Mouse (Mus musculus): Measurements from ENCODE around the gene Usp35. TPM values are rescaled to one million over a fixed set of nuclear protein-coding genes. Genes with fewer than 3 reads are reported as not detected.

Usp35 gene
- polyA plus RNA-seq, 1 experiment from 2014 or later = 2.4 TPM

DNA sequence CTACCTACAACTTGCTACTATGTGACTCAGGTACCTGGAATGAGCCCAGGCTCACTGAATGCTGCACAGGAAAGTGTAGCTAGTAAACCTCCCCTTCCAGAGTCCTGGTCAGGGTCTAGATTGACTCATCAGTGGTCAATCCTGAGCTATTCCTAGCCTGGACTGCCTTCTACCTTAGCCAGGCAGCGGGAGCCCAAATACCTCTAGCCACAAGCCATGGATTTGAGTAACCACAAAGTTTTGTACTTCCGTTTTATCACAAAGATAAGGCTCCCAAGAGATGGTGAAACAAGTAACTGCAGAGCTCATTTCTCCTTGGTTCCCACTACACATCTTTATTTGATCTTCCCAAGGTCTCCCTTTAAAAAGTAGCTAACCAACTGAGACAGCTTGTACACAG, 30.9 kb downstream of the Usp35 start:
- Histone ChIP-seq H3K79me2 (ENCODE audit: inconsistent target) (peaks cover 11% of the 10 kb centered on the region; the same call in 1 of the 2 replicates), H3K4me3 (ENCODE audit: inconsistent target) (no peak overlapping the region), H3K27ac (no peak overlapping the region), H3K36me3 (ENCODE audit: inconsistent target) (peaks cover 75% of the 10 kb centered on the region)
- 66% methylated on average over 2 of the region's 2 CpGs for WGBS (ENCODE audit: missing documents)

DNA sequence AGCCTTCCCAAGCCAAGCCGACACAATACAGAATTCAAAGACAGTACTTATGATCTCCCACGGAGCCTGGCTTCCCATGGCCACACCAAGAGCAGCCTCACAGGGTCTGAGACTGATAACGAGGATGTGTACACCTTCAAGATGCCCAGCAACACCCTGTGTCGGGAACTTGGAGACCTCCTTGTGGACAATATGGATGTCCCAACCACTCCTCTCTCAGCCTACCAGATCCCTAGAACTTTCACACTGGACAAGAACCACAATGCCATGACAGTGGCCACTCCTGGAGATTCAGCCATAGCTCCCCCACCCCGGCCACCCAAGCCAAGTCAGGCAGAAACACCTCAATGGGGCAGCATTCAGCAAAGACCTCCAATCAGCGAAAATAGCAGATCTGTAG, 32.9 kb downstream of the Usp35 start:
- Histone ChIP-seq H3K4me3 (ENCODE audit: inconsistent target) (no peak overlapping the region), H3K36me3 (ENCODE audit: inconsistent target) (peaks cover 55% of the 10 kb centered on the region), H3K27ac (no peak overlapping the region), H3K79me2 (ENCODE audit: inconsistent target) (peaks cover 16% of the 10 kb centered on the region; the same call in 1 of the 2 replicates)
- WGBS (ENCODE audit: missing documents) = 95% methylated on average over 6 of the region's 6 CpGs

DNA sequence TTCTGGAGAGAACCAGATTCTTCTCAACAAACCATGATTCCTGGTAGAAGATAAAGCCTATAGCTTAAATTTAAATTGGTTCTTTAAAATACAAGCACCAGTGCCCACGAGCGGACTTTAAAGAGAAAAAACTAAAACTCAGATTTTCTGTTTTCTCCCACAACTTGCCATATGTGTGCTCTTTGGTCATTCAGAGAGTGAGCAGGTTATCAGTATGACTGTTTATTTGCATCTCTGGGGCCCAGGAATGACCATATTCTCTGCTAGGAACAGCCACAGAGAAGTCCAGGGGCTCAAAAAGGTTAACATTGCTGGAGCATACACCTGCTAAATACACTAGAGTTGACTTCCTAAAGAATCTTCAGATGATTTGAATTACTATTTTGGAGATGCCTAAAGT, 33.5 kb downstream of the Usp35 start:
- H3K27ac ChIP-seq = no peak overlapping the region
- WGBS (ENCODE audit: missing documents) = 100% methylated on average over 2 of the region's 2 CpGs
- peaks cover 49% of the 10 kb centered on the region for H3K36me3 ChIP-seq (ENCODE audit: inconsistent target)
- no peak overlapping the region for H3K4me3 ChIP-seq (ENCODE audit: inconsistent target)
- H3K79me2 ChIP-seq (ENCODE audit: inconsistent target) = peaks cover 22% of the 10 kb centered on the region; the same call in 1 of the 2 replicates

DNA sequence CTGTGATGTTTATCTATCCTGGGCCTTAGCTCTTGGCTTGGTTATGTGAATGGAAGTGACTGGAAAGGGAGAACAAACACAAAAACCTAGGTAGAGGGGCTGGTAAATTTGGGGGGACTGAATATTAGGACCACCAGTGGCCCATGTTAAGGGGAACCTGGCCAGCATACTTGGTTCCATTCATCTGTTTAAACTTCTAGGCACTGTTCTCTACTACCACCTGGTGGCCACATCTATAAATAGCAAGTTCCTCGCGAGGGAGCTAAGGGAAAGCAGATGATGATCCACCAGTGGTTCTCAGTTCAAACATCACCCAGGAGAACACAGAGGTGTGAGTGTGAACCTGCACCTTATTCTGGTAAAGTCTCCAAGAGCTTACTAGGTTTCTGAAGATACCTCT, 34.4 kb downstream of the Usp35 start:
- no peak overlapping the region for H3K27ac ChIP-seq
- H3K79me2 ChIP-seq (ENCODE audit: inconsistent target) = peaks cover 31% of the 10 kb centered on the region; the same call in 1 of the 2 replicates
- H3K36me3 ChIP-seq (ENCODE audit: inconsistent target) = peaks cover 41% of the 10 kb centered on the region
- WGBS (ENCODE audit: missing documents) = 13% methylated on average over 2 of the region's 2 CpGs
- no peak overlapping the region for H3K4me3 ChIP-seq (ENCODE audit: inconsistent target)

DNA sequence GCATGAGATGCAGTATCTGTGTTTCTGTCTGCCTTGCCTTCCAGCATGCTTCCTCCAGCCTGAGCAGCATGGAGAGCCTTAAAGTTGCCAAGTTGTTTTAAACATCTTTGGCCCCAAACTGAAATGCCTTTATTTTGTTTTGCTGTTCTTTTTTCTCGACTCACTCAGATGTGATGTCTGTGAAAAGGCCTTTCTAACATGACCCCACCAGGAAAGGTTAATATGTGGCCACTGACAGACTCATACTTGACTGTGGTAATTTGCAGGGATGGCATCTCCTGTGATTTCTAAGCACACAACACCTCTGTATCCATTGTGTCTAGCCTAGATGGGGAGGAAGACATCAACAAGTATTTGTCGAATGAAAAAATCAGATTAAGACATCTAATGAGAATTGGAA, 34.8 kb downstream of the Usp35 start:
- 73% methylated on average over 2 of the region's 2 CpGs for WGBS (ENCODE audit: missing documents)
- H3K4me3 ChIP-seq (ENCODE audit: inconsistent target) = no peak overlapping the region
- peaks cover 36% of the 10 kb centered on the region for H3K36me3 ChIP-seq (ENCODE audit: inconsistent target)
- peaks cover 35% of the 10 kb centered on the region; the same call in 1 of the 2 replicates for H3K79me2 ChIP-seq (ENCODE audit: inconsistent target)
- no peak overlapping the region for H3K27ac ChIP-seq

DNA sequence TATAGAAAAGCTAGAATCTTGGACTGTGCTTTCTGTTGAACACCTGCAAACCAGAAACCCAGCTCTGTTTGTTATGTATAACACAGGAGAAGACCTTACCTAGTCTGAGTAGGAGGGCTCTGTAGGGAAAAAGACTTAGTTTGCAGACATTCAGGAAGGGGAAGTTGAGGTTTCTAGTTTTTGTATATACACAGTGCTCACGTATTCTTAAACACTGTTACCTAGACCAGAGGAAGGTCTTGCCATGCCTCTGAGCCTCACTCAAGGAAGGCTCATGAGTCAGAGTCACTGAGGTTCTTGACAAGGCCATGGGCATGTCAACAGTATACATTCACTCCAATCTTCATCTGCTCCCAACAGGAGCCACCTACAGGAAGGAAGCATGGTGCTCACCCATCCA, 60.8 kb downstream of the Usp35 start:
- 67% methylated on average over 1 of the region's 1 CpGs for WGBS (ENCODE audit: missing documents)
- Histone ChIP-seq H3K27ac (no peak overlapping the region), H3K4me3 (ENCODE audit: inconsistent target) (no peak overlapping the region), H3K79me2 (ENCODE audit: inconsistent target) (peaks cover 38% of the 10 kb centered on the region; the same call in 1 of the 2 replicates), H3K36me3 (ENCODE audit: inconsistent target) (peaks cover 13% of the 10 kb centered on the region; the same call in 1 of the 2 replicates)

DNA sequence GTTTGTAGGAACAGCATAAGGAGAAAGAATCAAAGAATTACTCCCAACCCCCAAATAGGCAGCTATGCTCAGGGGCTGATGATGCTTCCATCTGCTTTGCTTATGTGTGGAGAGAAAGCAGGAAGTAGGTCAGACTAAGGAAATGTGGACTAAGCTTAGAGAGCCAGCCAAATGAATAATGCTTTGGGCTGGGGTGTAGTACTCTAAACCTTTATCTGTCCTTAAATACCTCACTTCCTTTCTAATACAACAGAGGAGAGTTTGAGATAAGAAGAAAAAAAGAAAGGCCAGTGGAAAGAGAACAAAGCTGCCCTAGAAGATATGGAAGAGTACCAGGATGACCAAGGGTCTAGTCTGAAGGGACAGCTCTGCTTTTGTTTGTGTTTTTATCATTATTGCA, 61.5 kb downstream of the Usp35 start:
- Histone ChIP-seq H3K79me2 (ENCODE audit: inconsistent target) (peaks cover 45% of the 10 kb centered on the region; the same call in 1 of the 2 replicates), H3K4me3 (ENCODE audit: inconsistent target) (no peak overlapping the region), H3K27ac (no peak overlapping the region), H3K36me3 (ENCODE audit: inconsistent target) (peaks cover 13% of the 10 kb centered on the region; the same call in 1 of the 2 replicates)

DNA sequence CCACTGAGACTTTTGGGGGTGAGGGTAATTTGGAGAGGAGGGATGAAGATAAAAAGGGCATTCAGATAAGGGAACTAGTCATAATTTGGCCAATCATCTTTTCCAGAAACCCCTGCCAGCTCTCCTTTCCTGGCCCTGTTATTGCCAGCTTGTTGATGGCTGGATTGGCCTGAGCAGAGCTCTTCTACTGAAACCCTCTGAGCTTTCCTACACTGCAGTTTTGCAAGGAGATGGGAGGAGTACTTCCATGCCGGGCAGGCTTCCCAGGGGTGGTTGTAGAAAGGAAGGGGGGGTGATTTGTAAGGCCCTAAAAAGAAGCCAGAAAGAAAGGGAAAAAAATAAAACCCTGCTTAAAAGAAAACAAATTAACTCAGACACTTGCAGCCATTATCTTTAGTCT, 69.3 kb downstream of the Usp35 start:
- H3K4me3 ChIP-seq (ENCODE audit: inconsistent target) = no peak overlapping the region
- no peak overlapping the region for H3K27ac ChIP-seq
- H3K79me2 ChIP-seq (ENCODE audit: inconsistent target) = peaks cover 87% of the 10 kb centered on the region; the same call in 1 of the 2 replicates
- 0 out of 2 replicates have a peak, but pooled peaks cover 9% of the 10 kb centered on the region for H3K36me3 ChIP-seq (ENCODE audit: inconsistent target)
- 100% methylated on average over 1 of the region's 1 CpGs for WGBS (ENCODE audit: missing documents)

Other genes with a start within 250 kb of the Usp35 start
- 7.4 to 17.6 TPM (median 14.3 TPM) in 3 replicates for gene Kctd21, start 307 bp upstream of the Usp35 start, polyA plus RNA-seq (2018)
- 16.0 to 32.2 TPM (median 30.1 TPM) in 3 replicates for gene Alg8, start 39.6 kb upstream of the Usp35 start, polyA plus RNA-seq (2018)
- gene Ndufc2, start 68.0 kb upstream of the Usp35 start, polyA plus RNA-seq (2018) = 165 to 251 TPM (median 199 TPM) in 3 replicates
- not detected in 3 replicates for gene Thrsp, start 85.7 kb upstream of the Usp35 start, polyA plus RNA-seq (2018)
- 0.07 to 0.19 TPM (median 0.14 TPM) in 3 replicates for gene Kctd14, start 119.3 kb upstream of the Usp35 start, polyA plus RNA-seq (2018)
- 23.9 to 34.4 TPM (median 27.0 TPM) in 3 replicates for gene Ints4, start 148.9 kb upstream of the Usp35 start, polyA plus RNA-seq (2018)
- gene Aamdc, start 247.5 kb upstream of the Usp35 start, polyA plus RNA-seq (2018) = 15.2 to 16.5 TPM (median 15.5 TPM) in 3 replicates
- 16.4 to 28.2 TPM (median 16.9 TPM) in 3 replicates for gene Rsf1, start 247.9 kb upstream of the Usp35 start, polyA plus RNA-seq (2018)